Mouse (Mus musculus) fibroblast of lung, adult 2 months (primary cell): ENCODE measurements around the gene Egln1.

ENCODE experiments used
- DNase-seq: peaks from one replicate; pipeline ENCODE4 v3.0.0-alpha.2; 2011; ENCODE audit warnings: low read depth

The Egln1 gene

GRCm38 (mm10) chr8:124903198-124903597 lies 45.9 kb downstream of the Egln1 start:
- DNase-seq = no peak

GRCm38 (mm10) chr8:124898251-124898905 lies 50.7 kb downstream of the Egln1 start:
- no peak for DNase-seq

GRCm38 (mm10) chr8:124897386-124898250 lies 51.5 kb downstream of the Egln1 start, which contains the start of the genes Exoc8 and Sprtn:
Exoc8 (minus strand) TSS chr8:124897705.
Sprtn (plus strand) TSS chr8:124897886.
- peak; percentile 89 for DNase-seq

GRCm38 (mm10) chr8:124896632-124897385 lies 52.3 kb downstream of the Egln1 start:
- peak; percentile 38 for DNase-seq

- DNase-seq = no peak
Measured at GRCm38 (mm10) chr8:124896010-124896631, 53.0 kb downstream of the Egln1 start.

- DNase-seq = no peak
Measured at GRCm38 (mm10) chr8:124892596-124892995, 56.5 kb downstream of the Egln1 start.

- DNase-seq = no peak
Measured at GRCm38 (mm10) chr8:124888385-124888784, 60.7 kb downstream of the Egln1 start.

GRCm38 (mm10) chr8:124878946-124879526 lies 70.1 kb downstream of the Egln1 start:
- DNase-seq = no peak

- no peak for DNase-seq
Measured at GRCm38 (mm10) chr8:124878141-124878540, 71.0 kb downstream of the Egln1 start.

GRCm38 (mm10) chr8:124872690-124873089 lies 76.4 kb downstream of the Egln1 start:
- no peak for DNase-seq

- DNase-seq = no peak
Measured at GRCm38 (mm10) chr8:124872081-124872480, 77.0 kb downstream of the Egln1 start.

- DNase-seq = no peak
Measured at GRCm38 (mm10) chr8:124871474-124871873, 77.7 kb downstream of the Egln1 start.

GRCm38 (mm10) chr8:124869708-124870107 lies 79.4 kb downstream of the Egln1 start:
- no peak for DNase-seq

GRCm38 (mm10) chr8:124867126-124867525 lies 82.0 kb downstream of the Egln1 start:
- no peak for DNase-seq

- no peak for DNase-seq
Measured at GRCm38 (mm10) chr8:124866669-124867068, 82.5 kb downstream of the Egln1 start.

- no peak for DNase-seq
Measured at GRCm38 (mm10) chr8:124863729-124864128, 85.4 kb downstream of the Egln1 start.

GRCm38 (mm10) chr8:124863163-124863677 lies 85.9 kb downstream of the Egln1 start:
- no peak for DNase-seq

GRCm38 (mm10) chr8:124862321-124863162 lies 86.6 kb downstream of the Egln1 start, which contains the start of the genes Gnpat and 2810004N23Rik:
Gnpat (plus strand) TSS chr8:124863033.
2810004N23Rik (minus strand) TSS chr8:124863120.
- DNase-seq = peak; percentile 58

- no peak for DNase-seq
Measured at GRCm38 (mm10) chr8:124860188-124860587, 88.9 kb downstream of the Egln1 start.

- DNase-seq = no peak
Measured at GRCm38 (mm10) chr8:124859466-124859865, 89.7 kb downstream of the Egln1 start.
